Mouse (Mus musculus): ENCODE measurements around the gene Sphk1.
A peak's percentile ranks its signal among the peaks of the same experiment; 100 is the strongest.
"Not testable (repeated sequence)": the region's sequence is repeated elsewhere in the genome, so short reads cannot be mapped to it uniquely, and the experiment has no call there.

Gene Sphk1

DNA sequence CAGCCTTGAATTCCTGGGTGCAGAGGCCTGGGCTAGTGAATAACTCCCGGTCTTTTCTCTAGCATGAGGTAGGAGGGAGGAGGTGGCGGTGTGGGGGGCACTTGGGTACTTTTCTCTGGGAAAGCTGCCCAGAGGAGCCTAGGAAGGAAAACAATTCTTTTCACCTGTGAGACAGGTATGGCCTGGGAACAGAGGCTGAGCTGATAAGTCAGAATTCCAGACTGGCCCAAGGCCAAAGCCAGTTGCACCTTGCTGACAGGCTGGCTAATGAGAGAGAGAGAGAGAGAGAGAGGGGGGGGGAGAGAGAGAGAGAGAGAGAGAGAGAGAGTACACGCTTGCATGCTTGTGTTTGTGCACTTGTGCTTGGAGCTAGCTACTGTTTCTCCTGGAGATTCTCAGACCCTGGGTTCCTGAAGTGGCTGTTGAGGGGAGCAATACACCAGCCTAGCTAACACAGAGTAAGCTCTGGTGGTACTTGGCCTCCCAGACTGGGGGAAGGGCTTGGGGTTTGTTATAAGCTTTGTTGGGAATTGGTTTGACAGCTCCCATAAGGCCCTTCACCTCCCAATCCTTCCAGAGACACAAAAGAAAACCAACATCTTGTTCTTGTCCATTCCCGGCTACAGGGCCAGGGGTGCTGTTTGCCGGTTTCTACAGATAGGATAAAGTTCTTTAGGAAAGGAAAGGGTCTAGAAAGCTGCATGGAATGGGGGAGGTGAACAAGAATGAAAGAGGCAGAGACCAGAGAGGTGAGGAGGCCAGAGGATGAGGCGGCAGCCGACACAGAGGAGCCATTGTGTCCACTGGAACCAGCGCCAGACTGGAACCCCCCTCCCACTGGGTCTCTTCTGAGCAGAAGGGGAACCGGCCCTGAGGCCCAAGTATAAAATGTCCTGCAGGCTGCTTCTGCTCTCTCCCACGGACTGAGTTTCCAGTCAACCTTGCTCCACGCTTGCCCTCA lies at the start of gene Sphk1:
Gene Sphk1, plus strand, starts transcription at position 739 of the 961 bp plus-strand sequence.
- no peak for DNase-seq (ENCODE audit: low read depth, low spot score)

DNA sequence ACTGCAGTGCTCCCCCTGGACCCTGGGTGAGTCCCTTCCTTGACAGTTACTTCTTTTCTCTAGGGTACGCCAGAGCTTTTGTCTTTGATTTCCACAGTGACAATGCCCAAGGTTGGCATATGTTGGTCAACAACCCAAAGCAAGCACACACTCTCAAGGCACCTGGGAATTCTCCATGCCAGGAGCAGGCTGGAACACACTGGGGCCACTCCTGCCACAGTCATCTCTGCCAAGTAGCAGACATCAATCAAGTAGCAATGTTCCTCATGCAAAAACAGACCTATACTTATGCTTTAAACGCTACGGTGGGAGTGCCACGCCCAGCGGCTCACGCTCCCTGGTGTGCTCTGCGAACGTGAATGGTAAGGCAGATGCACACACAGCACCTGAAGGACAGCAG lies 49.8 kb upstream of the Sphk1 start:
- DNase-seq (ENCODE audit: low read depth, low spot score), result no peak

DNA sequence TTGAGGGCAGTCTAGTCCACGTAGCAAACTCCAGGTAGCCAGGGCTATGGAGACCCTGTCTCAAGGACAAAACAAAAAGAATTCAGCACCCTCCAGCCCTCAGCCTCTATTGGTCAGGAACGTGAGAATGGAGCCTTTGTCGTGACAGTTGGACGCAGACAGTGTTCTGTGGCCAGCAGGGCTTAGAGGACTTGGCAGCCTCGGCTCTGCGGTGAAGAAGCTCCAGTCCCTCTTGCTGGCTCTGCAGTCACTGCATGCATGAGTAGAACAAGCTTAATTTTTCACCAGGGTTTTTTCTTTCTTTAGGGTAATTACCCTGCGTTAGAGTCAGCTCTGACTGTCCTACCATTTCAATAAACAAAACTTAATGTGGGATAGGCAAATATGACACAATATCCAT lies 48.9 kb upstream of the Sphk1 start:
- no peak for DNase-seq (ENCODE audit: low read depth, low spot score)

DNA sequence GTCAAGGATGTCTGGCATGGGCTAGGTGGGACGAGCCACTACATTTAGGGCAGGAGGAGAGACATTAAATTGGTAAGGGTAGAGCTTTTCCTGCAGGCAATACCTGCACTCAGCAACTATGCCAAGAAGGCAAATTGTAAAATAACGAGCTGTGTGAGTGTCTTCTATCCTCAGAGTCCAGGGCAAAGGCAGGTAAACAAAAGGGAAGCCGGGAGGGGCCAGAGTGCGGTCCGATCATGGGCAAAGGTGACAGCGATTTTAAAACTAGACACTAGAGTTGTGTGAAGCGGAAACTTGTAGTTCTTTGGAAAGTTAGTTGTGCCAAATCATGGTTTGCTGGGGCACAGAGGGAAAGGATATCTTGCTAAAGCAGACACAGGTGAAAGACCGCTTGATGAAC lies 46.5 kb upstream of the Sphk1 start:
- DNase-seq (ENCODE audit: low read depth, low spot score), result no peak

DNA sequence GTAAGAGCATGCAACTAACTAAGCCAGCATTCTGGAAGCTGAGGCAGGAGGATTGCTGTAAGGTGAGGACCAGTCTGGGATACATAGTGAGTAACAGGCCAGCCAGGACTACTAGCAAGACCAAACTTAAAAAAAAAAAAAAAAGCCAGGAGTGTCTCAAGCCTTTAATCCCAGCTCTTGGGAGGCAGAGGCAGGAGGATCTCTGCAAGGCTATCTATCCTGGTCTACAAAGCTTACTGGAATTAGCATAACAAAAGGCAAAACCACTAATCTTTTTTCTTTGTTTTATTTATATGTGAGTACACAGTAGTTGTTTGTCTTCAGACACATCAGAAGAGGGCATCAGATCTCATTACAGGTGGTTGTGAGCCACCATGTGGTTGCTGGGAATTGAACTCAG lies 42.5 kb upstream of the Sphk1 start:
- DNase-seq (ENCODE audit: low read depth, low spot score), result no peak

DNA sequence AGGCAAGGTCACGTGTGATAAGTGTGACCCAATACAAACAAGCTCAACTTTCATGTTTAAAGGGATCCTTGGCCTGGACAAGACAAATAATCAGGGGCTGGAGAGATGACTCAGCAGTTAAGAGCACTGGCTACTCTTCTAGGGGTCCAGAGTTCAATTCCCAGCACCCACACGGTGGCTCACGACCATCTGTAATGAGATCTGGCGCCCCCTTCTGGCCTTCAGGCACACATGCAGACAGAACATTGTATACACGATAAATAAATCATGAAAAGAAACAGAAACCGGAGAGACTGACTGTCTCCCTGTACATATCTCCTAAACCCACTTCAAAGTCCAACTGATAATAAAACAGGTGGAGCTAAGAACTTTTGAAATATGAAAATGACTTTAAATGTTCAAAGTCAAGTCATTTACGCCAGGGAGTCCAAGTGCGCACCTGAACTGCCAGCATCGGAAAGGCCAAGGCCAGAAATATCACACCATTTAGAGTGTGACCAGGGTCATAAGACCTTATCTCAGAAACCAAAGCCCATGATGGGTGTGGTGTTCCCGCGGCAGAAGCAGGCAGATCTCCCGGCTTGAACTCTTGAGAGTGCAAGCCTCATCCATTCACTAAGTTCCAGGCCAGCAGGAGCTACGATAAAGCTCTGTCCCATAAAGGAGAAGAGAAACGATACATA lies 41.9 kb upstream of the Sphk1 start:
- no peak for DNase-seq (ENCODE audit: low read depth, low spot score)

DNA sequence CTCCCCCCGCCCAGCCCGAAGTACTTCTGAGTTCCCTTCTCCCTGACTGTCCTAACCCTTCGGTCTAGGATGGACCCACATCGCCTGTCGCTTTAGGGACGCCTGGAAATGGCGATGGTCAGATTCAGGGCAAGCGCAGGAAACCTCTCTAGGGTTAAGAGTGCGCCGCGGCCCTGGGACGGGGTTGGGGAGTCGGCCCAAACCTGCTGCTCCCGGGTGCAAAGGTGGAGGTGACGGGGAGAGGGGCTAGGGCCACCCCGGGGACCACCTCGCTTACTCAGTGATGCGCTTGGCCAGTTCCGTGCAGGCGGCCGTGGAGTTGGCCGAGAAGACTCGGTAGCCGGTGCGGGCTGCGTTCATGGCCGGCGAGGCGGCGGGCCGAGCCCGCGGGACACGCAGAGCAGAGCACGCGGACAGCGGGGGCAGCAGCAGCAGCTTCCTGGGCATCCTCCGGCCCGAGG lies 40.9 kb upstream of the Sphk1 start:
- no peak for DNase-seq (ENCODE audit: low read depth, low spot score)

DNA sequence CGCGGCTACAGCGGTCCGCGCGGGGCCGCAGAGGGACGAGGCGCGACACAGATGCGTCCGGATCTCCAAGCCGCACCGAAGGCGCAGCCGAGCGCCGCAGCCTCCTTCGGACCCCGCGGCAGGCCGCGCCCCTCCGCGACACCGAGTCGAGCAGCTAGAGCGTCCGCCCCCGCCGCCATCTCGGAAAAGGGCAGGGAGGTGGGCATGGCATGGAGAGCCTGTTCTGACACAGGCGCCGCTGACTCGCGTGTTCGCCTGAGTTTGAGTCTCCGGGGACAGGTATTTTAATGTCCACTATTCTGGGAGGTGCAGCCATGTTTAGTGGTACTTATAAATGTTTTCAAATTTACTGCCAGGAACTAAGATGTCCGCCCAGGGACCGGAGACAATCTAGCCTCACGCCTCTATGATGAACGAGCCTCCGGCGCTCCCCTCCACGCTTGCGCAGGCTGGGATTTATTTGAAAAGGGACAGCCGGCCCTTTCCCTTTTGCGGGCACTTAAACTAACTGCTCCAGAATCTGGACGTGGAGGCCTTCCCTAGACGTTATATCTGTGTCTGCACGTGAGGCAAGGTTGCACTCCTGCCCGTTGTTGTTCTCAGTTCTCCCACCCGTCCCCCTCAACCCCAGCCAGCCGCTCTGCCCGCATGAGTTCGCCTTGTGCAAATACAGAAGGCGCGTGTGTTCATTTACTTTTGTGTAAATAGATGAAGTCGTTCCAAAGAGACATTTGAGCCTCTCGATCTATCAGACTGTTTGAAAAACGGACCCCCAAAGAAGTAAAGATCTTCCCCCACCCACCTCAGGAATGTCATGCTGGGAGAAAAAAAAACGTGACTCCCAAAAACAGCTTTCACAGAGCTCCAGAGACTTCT lies 40.3 kb upstream of the Sphk1 start:
- peak; percentile 87 for DNase-seq (ENCODE audit: low read depth, low spot score)

DNA sequence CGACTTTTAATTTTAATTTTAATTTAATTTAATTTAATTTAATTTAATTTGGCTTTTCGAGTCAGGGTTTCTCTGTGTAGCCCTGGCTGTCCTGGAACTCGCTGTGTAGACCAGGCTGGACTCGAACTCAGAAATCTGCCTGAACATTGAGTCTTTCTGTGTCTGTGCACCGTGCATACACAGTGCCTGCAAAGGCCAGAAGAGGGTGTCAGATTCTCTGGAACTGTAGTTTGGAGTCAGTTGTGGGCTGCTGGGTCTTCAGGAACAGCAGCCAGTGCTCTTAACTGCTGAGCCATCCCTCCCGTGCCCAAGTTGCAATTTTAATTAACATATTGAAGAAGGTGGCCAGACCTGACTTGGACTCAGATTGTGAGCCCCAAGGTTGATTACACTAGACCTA lies 39.4 kb upstream of the Sphk1 start:
- no peak for DNase-seq (ENCODE audit: low read depth, low spot score)

DNA sequence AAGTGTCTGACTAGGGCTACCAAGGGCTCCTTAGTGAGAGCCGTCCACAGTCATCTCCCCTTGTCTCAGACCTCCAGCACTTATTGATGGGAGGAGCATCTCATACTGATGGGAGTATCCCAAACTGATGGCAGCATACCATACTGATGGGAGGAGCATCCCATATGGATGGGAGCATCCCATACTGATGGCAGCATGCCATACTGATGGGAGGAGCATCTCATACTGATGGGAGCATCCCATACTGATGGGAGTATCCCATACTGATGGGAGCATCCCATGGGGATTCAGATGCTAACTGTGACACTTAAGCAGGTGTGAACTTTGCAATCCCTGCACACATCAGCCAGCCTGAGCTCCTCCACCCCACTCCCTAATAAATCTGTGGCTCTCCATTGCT lies 38.2 kb upstream of the Sphk1 start:
- not testable (repeated sequence) for DNase-seq (ENCODE audit: low read depth, low spot score)

DNA sequence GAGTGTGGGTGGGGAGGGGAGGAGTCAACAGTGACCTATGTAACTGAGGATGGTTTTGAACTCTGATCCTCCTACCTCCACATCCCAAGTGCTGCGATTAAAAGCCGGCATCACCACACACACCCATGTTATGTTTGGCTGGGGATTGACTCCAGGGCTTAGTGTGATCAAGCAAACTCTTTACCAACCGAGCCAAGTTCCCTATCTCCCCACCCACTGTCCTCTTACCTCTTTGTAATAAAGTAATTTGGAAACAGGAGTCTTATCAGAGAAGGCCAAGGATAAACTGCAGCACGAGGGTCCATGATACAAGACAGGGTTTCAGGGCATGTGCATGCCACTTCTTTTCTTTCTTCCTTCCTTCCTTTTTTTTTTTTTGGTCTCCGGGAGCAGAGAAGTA lies 37.5 kb upstream of the Sphk1 start:
- no peak for DNase-seq (ENCODE audit: low read depth, low spot score)

DNA sequence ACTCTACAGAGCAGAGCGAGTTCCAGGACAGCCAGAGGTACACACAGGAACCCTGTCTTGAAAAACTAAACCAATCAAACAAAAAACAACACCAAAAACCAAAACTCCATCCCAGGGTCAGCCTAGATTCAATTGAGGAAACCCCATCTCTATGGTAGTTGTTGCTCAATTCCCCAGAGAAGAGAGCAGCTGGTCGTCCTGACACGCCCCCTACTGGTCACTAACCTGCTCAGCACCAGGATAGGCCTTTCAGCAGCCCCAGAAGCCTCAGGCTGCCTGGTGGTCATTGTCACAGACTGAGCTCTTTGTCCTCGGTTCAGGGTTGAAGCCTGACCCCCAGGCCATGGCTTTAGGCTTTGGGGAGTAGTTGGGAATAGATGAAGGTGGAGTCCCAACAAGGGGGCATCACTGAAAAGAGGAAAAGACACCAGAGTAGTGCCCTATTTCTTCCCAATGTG lies 36.9 kb upstream of the Sphk1 start, which contains the start of gene Prpsap1:
Gene Prpsap1, minus strand, starts transcription at position 408 of the 458 bp plus-strand sequence.
- DNase-seq (ENCODE audit: low read depth, low spot score), result no peak

DNA sequence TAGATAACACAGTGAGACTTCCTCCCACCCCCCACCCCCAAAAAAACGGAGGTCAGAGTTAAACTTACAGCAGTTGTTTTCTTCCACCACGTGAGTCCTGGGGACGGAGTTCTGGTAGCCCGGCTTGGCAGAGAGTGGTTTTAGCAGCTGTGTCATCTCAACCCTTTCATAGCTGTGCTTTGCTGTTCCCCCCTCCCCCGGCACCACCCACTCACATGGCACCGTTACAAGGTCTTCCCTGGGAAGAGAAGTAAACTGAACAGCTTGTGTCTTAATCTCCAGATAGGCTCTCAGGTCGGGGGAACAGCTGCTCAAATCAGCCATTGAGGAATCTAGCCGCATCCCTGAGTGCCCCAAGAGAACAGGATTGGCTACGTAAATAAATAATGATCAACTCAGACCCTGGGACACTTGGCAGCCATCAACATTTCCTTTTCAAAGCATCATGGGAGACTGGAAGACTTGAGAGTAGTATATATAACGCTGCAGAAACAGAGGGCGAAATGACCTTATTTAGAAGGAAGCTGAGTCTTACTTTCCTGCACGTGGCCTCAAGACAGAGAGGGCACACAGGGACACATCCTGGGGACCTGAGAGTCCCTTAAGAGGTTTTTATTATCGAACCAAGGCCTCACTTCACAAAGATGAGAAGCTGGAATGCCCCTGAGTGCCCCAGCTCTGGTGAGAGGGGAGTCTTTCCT lies 36.1 kb upstream of the Sphk1 start:
- DNase-seq (ENCODE audit: low read depth, low spot score), result peak; percentile 45

DNA sequence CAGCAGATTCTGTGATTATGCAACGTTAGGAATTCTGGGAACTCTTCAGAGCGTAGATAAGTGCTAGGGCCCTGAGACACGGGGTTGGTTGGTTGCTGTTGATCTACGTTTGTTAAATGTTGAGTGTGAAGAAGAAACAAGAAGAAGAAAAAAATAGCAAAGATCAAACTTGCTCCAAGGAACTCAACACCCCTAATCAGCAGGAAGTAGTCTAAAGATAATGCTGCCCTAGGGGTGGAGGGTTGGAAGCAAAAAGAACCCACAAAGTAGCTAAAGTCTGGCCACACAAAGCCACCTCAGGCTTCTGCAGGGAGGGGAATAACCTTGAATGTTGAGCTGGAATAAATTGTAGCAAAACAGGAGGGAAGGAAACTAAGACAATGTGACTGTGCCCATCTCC lies 33.4 kb upstream of the Sphk1 start:
- no peak for DNase-seq (ENCODE audit: low read depth, low spot score)

DNA sequence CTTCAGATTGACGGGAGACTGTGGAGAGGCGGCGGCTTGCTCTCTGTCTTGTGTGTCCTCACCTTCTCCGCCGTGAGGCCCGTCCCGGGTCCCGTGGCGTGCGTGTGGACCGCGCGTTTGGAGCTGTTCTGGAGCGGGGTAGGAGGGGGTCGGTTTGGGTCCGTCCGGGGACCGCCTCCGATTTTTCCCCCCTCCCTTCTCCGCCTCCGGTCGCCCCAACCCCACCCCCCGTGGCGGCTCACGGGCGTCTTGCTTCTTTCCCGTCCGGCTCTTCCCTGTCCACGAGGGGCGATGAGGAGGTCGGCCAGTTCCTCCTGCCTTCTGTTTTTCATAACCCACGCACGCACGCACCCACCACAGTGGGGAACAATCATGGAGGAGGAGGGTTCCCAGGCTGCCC lies 32.1 kb upstream of the Sphk1 start:
- DNase-seq (ENCODE audit: low read depth, low spot score), result no peak

DNA sequence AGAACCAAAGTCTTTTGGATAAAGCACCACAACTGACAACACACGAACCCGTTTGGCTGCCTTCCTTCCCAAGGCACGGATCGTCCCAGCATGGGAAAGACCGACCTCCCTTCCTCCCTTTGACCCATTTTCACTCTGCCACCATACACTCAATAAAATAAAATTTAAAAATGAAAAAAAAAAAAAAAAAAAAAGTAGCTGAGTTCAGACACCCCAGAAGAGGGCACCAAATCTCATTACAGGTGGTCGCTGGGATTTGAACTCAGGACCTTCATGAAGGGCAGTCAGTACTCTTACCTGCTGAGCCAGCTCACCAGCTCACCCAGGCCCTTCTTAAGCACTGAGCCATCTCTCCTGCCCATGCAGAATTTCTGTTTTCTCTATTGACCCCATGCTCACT lies 31.7 kb upstream of the Sphk1 start:
- DNase-seq (ENCODE audit: low read depth, low spot score), result no peak

DNA sequence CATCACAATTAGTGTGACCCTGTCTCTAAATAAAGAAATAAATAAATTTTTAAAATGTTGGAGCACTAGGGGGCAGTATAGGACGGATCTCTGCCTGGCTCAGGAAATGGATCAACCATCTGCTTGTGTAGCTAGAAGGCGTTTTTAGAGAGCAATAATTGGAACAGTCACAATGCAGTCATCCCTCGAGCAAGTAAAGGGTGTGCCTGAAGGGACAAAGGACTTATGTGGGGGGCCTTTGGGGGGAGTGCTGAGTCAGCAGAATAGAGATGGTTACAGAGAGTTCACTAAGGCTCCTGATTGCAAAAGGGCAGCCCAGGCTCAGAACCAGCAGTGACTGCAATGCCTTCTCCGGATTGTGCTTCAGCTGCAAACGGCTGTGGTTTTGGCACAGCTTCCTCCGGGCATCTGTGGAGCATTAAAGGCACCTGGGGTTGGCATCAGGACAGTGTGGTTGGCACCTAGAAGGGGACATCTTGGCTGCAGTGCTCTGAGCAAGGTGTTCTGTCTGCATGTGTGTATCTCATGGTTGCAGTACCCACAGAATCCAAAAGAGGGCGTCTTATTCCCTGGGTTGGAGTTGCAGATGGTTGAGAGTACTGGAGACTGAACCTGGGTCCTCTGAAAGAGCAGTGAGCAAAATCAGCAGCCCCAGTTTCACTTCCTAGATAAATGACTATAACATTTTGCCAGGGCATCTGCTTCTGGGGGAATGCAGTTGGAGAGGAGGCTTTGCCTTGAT lies 29.5 kb upstream of the Sphk1 start:
- peak; percentile 62 for DNase-seq (ENCODE audit: low read depth, low spot score)

DNA sequence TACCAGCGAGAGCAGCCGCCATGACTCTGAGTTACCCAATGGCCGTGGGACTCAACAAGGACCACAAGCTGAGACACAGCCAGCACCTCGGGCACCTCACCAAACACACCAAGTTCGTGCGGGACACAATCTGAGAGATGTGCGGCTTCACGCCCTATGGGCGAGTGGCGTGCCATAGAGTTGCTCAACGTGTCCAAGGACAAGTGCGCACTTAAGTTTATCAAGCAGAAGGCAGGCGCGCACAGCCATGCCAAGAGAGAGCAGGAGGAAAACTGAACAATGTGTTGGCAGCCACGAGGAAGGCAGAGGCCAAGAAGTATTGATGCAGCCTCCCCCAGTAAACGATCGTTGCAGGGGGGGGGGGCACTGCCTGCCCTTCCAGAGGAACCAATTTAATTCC lies 26.2 kb upstream of the Sphk1 start:
- DNase-seq (ENCODE audit: low read depth, low spot score), result no peak

DNA sequence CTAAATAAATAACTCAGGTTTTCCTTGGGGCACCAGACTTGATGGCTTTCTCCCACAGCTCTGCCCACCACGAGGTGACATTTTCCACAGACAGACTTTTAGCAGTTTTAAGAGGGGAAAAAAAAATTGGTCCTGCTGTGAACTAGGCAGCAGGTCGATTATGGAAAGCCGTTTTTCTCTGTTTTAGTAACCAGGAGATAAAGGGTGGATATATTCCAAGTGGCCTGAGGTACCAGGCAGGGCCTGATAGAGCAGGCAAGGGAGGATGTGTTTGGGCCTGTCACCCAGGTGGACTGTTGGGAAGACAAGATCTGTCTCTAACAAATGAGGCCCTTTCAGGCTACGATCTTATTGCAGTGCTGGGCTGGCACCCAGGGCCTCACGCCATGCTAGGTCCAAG lies 25.2 kb upstream of the Sphk1 start:
- DNase-seq (ENCODE audit: low read depth, low spot score), result no peak

DNA sequence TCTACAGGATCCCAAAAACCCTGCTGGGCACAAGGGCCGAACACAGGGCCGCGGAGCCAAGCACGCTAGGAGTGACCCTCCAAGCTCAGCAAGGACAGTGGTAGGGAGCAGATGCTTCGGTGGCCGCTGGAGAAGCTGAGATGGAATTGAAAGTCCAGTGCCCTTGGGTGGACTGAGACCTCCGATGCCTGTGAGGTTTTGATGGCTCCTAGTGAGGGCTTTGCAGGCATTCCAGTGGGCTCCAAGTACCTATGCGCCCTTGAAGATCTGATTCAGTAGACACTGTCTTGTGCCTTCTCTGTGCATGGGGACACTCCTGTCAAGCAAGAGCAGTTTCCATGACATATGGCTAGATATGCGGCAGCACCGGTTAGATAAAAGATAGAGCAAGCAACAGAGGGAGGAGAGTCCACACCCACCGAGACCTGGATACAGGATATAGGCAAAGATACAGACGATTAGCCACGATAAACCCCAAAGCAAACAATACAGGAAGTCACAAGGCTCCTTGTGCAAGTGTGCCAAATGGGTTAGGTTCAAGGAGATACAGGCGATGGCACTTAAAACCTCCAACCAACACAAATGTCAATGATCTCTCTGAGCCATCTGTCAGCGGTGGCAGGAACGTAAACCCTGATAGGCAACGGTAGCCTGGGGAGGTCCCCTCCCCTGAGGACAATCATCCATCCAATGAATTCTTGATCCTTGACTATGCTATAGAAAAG lies 24.4 kb upstream of the Sphk1 start:
- no peak for DNase-seq (ENCODE audit: low read depth, low spot score)

Measured in retina, postnatal 7 days (tissue).